Comparison of ENCODE assay signal across 9 mouse cellular contexts in the genomic region with DNA sequence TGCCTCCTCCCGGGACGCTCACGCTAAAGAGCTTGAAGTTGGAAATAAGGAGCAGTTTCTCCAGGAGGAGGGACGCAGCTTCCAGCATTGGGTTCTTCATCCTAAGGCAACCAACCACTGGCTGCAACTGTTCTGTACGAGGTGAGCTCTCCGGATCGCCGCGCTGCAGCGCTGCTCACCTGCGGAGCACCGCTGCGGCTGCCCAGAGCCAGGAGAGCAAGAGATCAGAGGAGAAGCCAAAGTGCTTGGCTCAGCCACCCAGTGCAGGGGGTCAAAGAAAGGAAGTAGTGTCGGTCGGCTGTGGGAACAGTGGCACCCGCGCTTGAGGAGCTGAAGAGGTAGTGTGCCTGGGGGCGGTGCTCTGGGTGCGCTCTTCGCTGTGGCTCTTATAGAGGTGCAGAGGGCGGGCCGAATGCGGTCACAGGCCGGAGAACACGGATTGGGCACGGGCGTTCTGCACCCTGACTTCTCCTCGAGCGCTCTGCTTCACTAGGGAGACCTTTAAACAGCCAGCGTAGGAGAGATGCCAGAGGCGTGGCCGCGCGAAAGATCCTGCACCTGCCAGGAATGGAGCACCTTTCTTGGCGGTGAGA. TPM values are rescaled to one million over a fixed set of nuclear protein-coding genes. Genes with fewer than 3 reads are reported as not detected.
DNase-seq lines count a peak whose midpoint lies in the region; ATAC-seq and TF ChIP-seq lines count a peak whose summit lies in the region.
"Had no signal": no experiment of that assay in that cellular context is flagged by ENCODE, and none has a peak within 500 bp of the region (broad histone marks: within the 10 kb centered on the region; RNA-seq: fewer than 3 reads in every experiment).

A gene (minus strand): TSS at position 361 of the 593 bp plus-strand sequence.

- 2% methylated on average over 35 of the region's 35 CpGs for WGBS in heart, embryonic 16.5 days

- no peak for TF ChIP-seq POLR2A in brain, embryonic 14.5 days (IDR thresholded peaks at IDR 0.05; ENCODE audit: borderline replicate concordance, extremely low read depth, insufficient read depth, insufficient read length, poor library complexity, severe bottlenecking)
- TF ChIP-seq POLR2A in testis, adult 2 months (IDR thresholded peaks at IDR 0.05; ENCODE audit: control insufficient read depth, low read depth, low read length), result no peak; the same call in 1 of the 2 replicates

- peak within 1 kb of the TSS; percentile 59 for H3K4me3 ChIP-seq in heart, embryonic 16.5 days (ENCODE audit: low read length)
- H3K4me3 ChIP-seq in testis, adult 2 months (ENCODE audit: control insufficient read depth, low read depth, low read length), result peak within 1 kb of the TSS; percentile 84

- no peak for TF ChIP-seq CTCF in brain, embryonic 14.5 days (IDR thresholded peaks at IDR 0.05; ENCODE audit: borderline replicate concordance, extremely low read depth, insufficient read depth, insufficient read length)
- no peak for TF ChIP-seq CTCF in testis, adult 2 months (IDR thresholded peaks at IDR 0.05; ENCODE audit: control insufficient read depth, insufficient read depth, insufficient replicate concordance, low read depth, low read length)

- ATAC-seq in heart, embryonic 16.5 days (replicated peaks; ENCODE audit: extremely low read depth, insufficient read depth, low FRiP score), result 0 out of 2 replicates have a peak, but pooled peaks have one; percentile 45

- peaks cover 7% of the 10 kb centered on the region; the same call in 1 of the 2 replicates for H3K4me1 ChIP-seq in heart, embryonic 16.5 days (ENCODE audit: control insufficient read depth, insufficient read depth, low read length)
- peaks cover 11% of the 10 kb centered on the region for H3K4me1 ChIP-seq in testis, adult 2 months (ENCODE audit: control insufficient read depth, insufficient read depth, low read length)

- DNase-seq in cerebellum, postnatal 25 days, result peak; percentile 40 to 54
- DNase-seq in cerebellum, adult 8-10 months, result no peak
- DNase-seq in brain, embryonic 14.5 days (ENCODE audit: low read depth), result peak; percentile 45
- DNase-seq in kidney, postnatal 14 days, result peak; percentile 65
- peak; percentile 64 for DNase-seq in lung, postnatal 36 days
- no peak for DNase-seq in left cerebral cortex, postnatal 25 days (ENCODE audit: low spot score in 2 of 2)

- peak within 1 kb of the TSS; percentile 41; the same call in 1 of the 2 replicates for H3K9ac ChIP-seq in heart, embryonic 16.5 days (ENCODE audit: low read length)

- H3K27me3 ChIP-seq in heart, embryonic 16.5 days (ENCODE audit: control insufficient read depth, insufficient read depth, low read length), result peaks cover 28% of the 10 kb centered on the region
- no peaks in the 10 kb centered on the region for H3K27me3 ChIP-seq in testis, adult 2 months (ENCODE audit: control insufficient read depth, insufficient read depth, low read length)
- H3K27me3 ChIP-seq: CH12.LX had no signal

- H3K4me2 ChIP-seq in heart, embryonic 16.5 days (ENCODE audit: low read depth, low read length), result peak within 1 kb of the TSS; percentile 82

- peaks cover 2% of the 10 kb centered on the region; the same call in 1 of the 2 replicates for H3K9me3 ChIP-seq in heart, embryonic 16.5 days (replicated peaks; ENCODE audit: control insufficient read depth, low read length)

- no peak within 1 kb of the TSS for H3K27ac ChIP-seq in heart, embryonic 16.5 days (ENCODE audit: low read length)
- peak within 1 kb of the TSS; percentile 95 for H3K27ac ChIP-seq in testis, adult 2 months (ENCODE audit: control insufficient read depth, insufficient read depth, low read depth, low read length)

- intact Hi-C loops in left cerebral cortex, postnatal 25 days (cut with DNase I), result no loop called here

- H3K36me3 ChIP-seq in heart, embryonic 16.5 days (ENCODE audit: control insufficient read depth, insufficient read depth), result no peaks in the 10 kb centered on the region
- no peaks in the 10 kb centered on the region for H3K36me3 ChIP-seq in testis, adult 2 months (ENCODE audit: control insufficient read depth, insufficient read depth, low read length)

RNA-seq across cellular contexts. Expression of the gene that starts here (rescaled TPM):
- polyA plus RNA-seq in brain, embryonic 14.5 days (2012; rRNA removed), result 0.05 and 0.14 TPM in 2 replicates
- 0.14 and 0.20 TPM in 2 replicates for polyA plus RNA-seq in heart, embryonic 16.5 days (2015; fragmentation: Nextera tagmentation; extraction: Ambion mirVana)
- polyA plus RNA-seq in testis, adult 2 months (2012; rRNA removed), result 3.1 and 3.4 TPM in 2 replicates
- under 1 TPM in 1 of 2 experiments, not detected in 1; 0.11 TPM for total RNA-seq in left cerebral cortex, postnatal 25 days (2021)
- total RNA-seq: CH12.LX had no signal

Comparison
In these comparisons a context has a peak if more than half of its experiments do, and no peak if none do; other contexts are left out.
1. DNase-seq: peak in cerebellum, postnatal 25 days (2 of 2), kidney, postnatal 14 days (single experiment) and lung, postnatal 36 days (single experiment); none in cerebellum, adult 8-10 months (single experiment) and left cerebral cortex, postnatal 25 days (0 of 2).
2. Peak in DNase-seq in brain, embryonic 14.5 days; RNA of the gene not detected or under 1 TPM.
3. Peak in ATAC-seq, H3K4me3 ChIP-seq, H3K9ac ChIP-seq and H3K4me2 ChIP-seq in heart, embryonic 16.5 days; RNA of the gene not detected or under 1 TPM.